Mouse (Mus musculus) G1E-ER4 (cell line): ENCODE results near the gene Dock1. TPM values are rescaled to one million over a fixed set of nuclear protein-coding genes. Genes with fewer than 3 reads are reported as not detected.

Source experiments
- GATA1 ChIP-seq: IDR thresholded peaks from one replicate; pipeline ENCODE4 v1.8.0; 2012; ENCODE audit warnings: low read length, inconsistent platforms
- polyA plus RNA-seq: library from polyadenylated mRNA; stranded (reverse); fragments of >175 nt; gene quantifications from 2 replicates; pipeline ENCODE4 v1.2.3, GENCODE M21; 2012

The Dock1 gene
- polyA plus RNA-seq, 1 experiment = not detected

DNA sequence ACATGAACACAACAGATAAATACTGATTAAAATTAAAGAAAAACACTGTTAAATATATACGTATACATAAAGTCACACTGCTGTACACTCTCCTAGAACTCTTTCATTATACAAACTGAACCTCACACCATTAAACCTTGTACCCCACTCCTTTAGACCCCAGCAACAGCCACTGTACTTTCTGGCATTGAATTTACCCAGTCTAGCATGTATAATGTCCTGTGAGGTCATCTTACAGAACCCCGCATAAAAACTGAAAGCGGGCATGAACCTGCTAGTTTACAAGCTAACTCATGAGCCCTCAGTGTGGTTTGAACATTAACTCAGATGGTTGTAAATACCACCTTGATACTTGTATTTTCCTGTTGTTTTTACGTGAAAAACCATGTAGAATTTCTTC is 489.2 kb downstream of the Dock1 start:
- TF ChIP-seq GATA1 = no peak

DNA sequence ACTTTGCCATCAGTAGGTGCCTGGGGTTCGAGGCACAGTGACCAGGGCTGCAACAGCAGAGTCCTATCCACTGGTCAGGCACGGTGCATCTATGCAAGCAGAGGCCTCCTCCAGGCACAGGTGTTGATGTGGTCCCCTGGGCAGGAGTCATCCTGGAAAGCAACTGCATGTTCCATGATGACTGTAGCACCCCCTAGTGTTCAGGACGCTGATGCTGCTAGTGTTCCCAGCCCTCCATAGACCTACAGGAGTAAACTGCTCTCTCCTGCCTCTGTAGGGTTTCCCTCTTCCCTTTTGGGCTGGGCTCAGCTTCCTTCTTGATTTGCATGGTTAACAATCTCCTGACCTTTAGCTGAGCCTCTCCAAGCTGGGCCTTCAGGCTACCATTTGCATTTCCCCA is 494.7 kb downstream of the Dock1 start:
- no peak for TF ChIP-seq GATA1

DNA sequence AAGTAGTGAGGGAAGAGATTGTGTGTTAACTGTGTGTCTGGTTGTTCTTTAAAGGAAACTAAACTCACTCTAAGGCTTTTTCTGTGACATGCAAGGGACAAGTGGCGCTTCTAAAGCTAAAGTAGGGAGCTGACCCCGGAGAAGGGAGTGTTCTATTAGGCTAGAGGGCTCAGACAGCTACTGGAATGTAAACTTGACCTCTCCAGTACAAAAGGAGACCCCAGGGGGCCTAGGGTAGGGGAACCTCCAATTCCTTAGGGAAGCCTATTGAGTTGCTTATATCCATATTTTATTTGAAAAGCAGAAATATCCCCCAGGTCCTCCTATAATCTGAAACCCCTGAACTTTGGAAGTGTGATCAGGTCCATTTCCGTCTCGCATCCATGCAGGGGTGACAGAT is 499.5 kb downstream of the Dock1 start:
- no peak for TF ChIP-seq GATA1

DNA sequence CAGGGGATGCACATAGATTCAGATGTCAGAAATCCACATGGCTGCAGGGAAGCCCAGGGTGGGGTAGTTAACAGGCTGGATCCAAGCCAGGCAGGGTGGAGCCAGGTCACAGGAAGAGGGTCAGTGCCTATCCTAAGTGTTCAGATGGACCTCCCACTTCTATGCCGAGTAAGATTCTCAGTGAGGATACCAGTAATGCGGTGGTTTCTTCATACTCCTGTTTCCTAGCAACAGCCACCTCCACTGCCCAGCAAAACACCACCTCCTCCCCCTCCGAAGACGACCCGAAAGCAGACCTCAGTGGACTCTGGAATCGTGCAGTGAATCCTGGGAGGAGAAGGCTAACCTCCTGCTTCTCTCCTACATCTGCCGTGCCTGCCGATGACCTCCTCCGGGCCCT is 501.8 kb downstream of the Dock1 start:
- TF ChIP-seq GATA1 = no peak

DNA sequence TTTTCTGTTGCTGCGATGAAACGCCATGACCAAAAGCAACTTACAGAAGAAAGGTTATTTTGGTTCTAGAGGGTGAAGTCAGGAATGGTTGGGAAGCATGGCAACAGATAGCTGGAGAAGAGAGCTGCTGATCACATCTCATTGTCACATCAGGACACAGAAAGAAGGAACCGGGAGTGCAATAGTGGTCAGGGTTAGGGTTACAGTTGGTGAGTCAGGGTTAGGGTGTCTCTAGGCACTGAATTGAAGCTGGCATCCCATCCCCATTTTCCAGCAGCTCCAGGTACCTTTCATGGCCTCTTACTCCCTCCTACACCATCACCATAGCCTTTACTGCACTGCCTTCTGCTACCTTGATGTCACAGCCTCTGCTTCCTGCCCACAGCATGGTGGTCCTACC is 523.7 kb downstream of the Dock1 start:
- no peak for TF ChIP-seq GATA1

DNA sequence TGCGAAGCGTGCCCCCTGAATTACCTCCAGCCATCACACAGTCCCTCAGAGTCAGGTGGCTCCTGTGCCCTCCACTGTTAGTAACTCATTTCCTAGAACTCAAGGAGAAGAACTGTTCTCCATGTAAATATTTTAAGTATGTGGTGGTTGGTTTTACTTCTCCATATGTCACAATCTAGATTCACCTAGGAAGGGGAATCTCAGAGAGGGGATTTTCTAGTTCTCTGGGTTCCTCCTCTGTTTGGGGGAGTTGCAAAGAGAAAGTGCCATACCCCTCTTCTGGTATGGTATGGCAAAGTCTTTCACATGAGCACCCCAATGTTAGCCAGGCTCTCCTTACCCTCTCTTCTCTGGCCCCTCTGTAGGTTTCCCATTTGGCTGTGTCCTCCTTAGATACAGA is 525.2 kb downstream of the Dock1 start:
- TF ChIP-seq GATA1 = no peak

DNA sequence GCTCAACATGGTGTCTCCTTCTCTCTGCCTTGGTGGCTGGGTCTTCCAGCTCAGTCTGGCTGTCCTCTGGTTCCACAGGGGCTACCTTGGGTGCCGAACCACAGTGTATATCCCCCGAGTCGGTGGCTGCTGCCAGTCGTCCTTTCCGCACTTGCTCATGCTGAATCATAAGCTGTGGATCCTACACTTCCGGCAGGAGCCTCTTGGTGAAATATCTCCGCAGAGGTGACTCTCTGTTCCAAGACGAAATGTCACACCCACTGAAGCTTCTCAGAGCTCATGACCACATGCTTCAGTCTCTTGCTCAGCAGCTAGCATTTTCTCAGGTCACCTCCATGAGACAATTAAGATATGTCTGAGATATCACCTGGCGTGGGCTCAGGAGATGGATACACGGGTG is 526.4 kb downstream of the Dock1 start:
- TF ChIP-seq GATA1 = no peak

DNA sequence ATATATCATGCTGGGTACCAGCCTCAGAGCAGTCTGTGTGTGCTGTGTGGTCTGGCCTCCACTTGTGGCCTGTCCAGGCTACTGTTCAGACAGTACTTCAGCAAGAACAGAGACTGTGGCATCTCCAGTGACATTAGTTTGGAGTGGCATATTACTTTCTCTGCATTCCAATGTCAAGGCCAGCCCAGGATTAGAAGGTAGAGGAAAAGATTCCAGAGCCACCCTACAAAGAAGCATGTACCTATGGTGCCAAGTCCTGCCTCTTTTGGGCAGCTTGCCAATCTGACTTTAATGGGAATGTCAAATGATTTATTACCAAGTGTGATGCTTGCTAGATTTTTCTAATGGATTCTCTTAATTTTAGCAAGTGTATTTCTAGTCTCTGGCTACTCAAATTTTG is 533.5 kb downstream of the Dock1 start:
- TF ChIP-seq GATA1 = no peak

DNA sequence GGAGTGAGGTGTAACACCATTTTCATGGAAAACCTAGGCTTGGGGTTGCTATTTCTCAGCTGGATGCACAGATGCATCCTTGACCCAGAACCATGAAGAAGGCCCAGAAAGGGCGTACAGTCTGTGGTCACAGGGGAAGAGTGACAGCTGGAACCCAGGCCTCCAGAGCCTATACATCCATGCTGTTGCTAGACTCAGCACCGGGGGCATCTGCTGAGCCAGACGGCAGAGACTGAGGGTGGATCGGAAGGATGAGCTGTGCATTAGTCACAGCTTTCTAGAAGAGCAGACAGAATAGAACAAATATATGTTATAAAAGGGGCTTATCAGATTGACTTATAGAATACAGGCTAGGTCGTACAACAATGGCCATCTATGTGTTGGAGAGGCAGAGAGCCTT is 534.7 kb downstream of the Dock1 start:
- no peak for TF ChIP-seq GATA1

DNA sequence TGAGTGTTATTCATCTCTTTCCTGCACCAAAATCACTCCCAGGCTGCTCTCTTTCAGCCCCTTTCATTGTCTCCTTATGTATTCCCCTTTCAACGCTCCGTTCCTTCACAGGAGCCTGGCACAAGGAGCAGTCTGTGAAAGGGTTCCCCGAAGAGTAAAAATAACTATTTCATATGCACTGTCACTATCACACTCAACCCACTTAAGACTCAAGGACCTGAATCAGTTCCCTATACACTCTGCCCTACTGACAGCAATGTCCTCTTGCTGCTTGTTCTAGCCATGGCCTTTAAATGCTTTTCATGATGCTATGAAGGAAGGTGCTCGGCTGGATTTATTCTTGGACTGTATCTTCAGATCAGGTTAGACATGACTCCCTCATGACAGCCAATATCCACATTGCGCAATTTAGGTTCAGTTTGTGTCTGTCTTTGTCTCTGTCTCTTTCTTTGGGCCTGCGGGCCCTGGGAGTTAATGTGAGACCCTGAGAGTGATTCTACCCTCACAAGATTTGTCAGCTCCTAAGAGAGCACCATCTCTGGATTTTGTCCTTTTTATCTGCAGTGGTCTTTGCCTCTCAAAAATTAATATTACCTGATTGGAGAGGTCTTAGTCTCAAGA is 538.6 kb downstream of the Dock1 start:
- TF ChIP-seq GATA1 = no peak

DNA sequence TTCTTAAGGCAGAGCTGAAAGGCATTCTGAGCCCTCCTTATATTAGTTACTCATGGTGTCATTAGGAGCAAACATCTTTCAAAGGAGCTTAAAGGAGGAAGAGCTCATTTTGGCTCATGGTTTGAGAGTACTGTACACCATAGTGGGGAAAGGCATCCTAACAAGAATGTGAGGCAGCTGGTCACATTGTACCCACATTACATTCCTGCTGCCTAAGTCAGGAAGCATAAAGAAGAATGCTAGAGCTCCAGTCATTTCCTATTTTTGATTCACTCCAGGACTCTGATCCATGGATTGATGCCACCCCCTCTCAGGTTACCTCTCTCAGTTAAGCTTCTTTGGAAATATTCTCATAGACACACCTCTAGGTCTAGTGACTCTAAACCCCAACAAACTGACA is 539.8 kb downstream of the Dock1 start:
- no peak for TF ChIP-seq GATA1

DNA sequence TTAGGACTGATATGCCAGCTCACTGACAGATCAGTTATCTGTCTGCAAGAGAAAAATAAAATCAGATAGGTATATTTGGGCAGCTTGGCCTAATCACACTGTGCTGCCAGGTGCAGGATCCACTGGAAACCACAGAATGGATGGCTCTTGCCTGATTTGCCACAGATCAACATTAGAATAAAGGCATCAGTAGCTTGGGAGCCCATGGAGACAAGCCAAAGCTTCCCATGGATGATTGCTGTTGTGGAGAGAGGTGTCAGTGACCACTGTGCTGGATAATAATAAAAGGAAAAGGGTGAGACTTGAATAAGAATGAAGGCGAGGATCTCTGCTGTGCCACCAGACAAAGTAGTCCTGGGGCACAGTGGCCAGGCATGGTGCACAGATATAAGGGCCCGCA is 540.4 kb downstream of the Dock1 start:
- TF ChIP-seq GATA1 = no peak

DNA sequence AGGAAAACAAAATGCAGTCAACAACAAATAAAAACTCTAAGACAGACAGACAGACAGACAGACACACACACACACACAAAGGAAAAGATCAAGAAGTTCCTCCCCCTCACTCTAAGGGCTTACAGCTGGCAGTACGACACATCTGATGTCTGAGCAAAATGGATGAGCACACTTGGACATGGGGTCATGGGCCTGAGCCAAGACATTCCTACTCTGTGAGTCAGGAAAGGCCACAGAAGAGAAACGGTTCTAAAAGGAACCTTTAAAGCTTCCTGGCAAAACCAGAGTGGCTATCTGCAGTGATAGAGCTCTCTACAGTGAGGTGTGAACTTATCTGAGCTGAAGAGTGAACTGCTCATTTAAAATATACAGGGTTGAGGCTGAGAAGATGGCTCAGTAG is 542.1 kb downstream of the Dock1 start:
- TF ChIP-seq GATA1 = no peak

DNA sequence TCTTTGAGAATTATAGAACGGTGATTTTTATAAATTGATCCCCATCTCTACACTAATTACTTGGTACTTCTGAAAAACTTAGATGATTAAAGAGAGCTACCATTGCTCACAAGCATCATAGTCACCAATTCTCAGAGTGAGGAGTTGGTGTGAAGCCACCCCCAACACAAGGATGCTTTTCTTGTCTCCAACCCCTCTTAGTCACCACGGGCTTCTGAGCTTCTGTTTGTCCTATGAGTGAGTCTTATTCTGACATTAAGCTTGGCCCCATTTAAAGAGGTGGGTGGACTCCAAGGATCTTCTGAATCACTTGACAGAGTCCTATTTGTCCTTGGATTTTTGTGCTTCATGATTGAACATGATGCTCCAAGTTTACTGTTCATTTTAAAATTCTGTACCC is 551.0 kb downstream of the Dock1 start:
- TF ChIP-seq GATA1 = no peak
